Mouse (Mus musculus) NIH3T3 (cell line): Measurements from ENCODE around the gene Lipe.
A peak's percentile ranks its signal among the peaks of the same experiment; 100 is the strongest.

Source experiments
- DNase-seq: peaks from one replicate; pipeline ENCODE4 v3.0.0-alpha.2; 2012; ENCODE audit warnings: low read depth

Gene Lipe

DNA sequence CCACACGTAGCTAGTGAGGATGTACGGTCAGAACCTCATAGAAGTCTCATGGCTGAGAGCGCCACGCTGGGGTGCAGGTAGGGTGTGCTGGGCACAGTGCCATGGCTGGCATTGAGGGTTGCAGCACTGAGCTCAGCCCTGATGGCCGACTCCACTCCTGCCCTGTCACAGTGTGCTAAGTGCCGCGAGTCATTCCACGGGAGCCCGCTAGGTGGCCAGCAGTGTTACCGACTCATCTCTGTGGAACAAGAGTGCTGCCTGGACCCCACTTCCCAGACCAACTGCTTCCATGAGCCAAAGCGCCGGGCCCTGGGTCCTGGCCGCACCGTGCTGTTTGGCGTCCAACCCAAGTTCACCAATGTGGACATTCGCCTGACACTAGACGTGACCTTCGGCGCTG lies 35.4 kb downstream of the Lipe start:
- peak; percentile 31 for DNase-seq

- no peak for DNase-seq
Measured at GRCm38 (mm10) chr7:25358721-25359206, 39.7 kb downstream of the Lipe start.

DNA sequence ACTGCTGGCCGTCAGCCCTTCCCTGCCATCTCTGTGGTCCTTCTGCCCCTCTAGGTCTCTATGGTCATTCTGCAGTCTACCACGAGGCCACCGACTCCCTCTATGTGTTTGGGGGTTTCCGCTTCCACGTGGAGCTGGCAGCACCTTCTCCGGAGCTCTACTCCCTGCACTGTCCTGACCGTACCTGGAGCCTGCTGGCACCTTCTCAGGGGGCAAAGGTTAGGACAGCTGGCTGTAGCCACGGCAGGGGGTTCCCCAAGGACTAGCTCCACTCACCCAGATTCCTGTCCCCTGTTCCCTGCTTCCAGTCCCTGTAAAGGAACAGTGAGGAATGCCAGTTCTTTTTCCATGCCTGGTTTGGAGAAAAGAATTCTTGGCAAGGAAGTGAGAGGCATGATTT lies 49.6 kb downstream of the Lipe start:
- DNase-seq, result no peak

DNA sequence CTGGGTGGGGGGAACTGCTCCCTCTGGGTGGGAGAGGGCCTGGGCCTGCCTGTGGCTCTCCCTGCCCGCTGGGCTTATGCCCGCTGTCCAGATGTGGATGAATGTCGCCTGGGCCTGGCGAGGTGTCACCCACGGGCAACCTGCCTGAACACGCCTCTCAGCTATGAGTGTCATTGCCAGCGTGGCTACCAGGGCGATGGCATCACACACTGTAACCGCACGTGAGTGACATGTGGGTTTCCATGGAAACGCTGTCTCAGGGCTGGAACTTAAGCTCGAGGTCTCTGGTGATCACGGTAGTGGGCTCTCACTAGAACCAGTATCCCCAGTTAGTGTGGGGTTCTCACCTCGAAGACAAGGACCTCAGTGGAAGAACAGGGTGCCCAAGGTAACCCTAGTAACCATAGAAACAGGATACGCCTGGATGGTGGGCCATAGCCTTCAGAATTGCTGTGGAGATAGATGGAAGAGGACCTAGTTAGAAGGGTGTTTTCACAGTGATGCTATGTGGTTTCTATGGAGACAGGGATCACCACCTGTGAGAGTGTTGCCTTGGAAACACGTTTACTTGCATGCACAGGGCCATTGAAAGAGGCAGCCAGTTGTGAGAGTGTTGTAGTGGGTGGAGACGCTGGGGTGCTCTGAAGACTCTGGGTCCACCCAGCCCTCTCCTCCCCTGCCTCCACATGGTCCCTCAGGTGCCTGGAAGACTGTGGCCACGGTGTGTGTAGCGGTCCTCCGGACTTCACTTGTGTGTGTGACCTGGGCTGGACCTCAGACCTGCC lies 57.3 kb downstream of the Lipe start:
- no peak for DNase-seq

DNA sequence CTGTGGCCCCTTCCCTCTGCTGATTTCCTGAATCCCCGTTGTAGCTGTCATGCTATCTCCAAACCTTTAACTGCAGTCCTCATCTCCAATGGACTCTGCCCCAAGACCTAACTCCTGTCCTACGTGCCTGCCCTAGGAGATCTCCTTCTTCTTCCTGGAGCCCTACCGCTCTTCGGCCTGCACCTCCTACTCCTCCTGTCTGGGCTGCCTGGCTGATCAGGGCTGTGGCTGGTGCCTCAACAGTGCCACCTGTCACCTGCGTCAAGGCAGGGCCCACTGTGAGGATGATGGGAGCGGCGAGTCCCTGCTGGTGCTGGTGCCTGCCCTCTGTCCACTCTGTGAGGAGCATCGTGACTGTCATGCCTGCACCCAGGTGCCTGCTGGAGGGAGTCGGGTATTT lies 59.2 kb downstream of the Lipe start:
- no peak for DNase-seq

GRCm38 (mm10) chr7:25334472-25334871 lies 64.0 kb downstream of the Lipe start:
- DNase-seq, result no peak

GRCm38 (mm10) chr7:25333596-25334307 lies 64.8 kb downstream of the Lipe start:
- DNase-seq, result peak; percentile 91
